Mouse (Mus musculus) neutrophil, adult 59 days (primary cell): ENCODE data around the gene Ywhab. TPM values are rescaled to one million over a fixed set of nuclear protein-coding genes. Genes with fewer than 3 reads are reported as not detected.

Experiments used
- total RNA-seq, 2 experiments: library from RNA; stranded (reverse); gene quantifications; 1 replicate in 1 of 2; 2 replicates in 1 of 2; pipeline ENCODE4 v1.2.4; 2023

Gene Ywhab
- 100 to 1,000 TPM; 147 to 164 TPM for total RNA-seq

GRCm38 (mm10) chr2:163994654-163994976, at the start of gene Ywhab:
Gene Ywhab, plus strand, starts transcription at chr2:163994960.

GRCm38 (mm10) chr2:164025150-164025549, 30.4 kb downstream of the Ywhab start, which contains the start of gene Pabpc1l:
Gene Pabpc1l, plus strand, starts transcription at chr2:164025450.

Other genes starting within 250 kb of the Ywhab start
- 10 to 100 TPM; 10.3 to 13.0 TPM for gene Ada, start 244.7 kb upstream of the Ywhab start, total RNA-seq
- gene Ccn5, start 174.1 kb upstream of the Ywhab start, total RNA-seq, result not detected
- not detected for gene Kcnk15, start 141.3 kb upstream of the Ywhab start, total RNA-seq
- under 1 TPM; 0.27 to 0.31 TPM for gene Rims4, start 76.3 kb upstream of the Ywhab start, total RNA-seq
- 10 to 100 TPM; 12.4 to 13.0 TPM for gene Pabpc1l, start 30.5 kb downstream of the Ywhab start, total RNA-seq
- 100 to 1,000 TPM; 159 to 163 TPM for gene Stk4, start 75.4 kb downstream of the Ywhab start, total RNA-seq
- gene Tomm34, start 76.2 kb downstream of the Ywhab start, total RNA-seq, result 10 to 100 TPM; 40.3 to 49.7 TPM
- gene Kcns1, start 176.2 kb downstream of the Ywhab start, total RNA-seq, result not detected
- gene Wfdc5, start 187.8 kb downstream of the Ywhab start, total RNA-seq, result not detected
- not detected for gene Wfdc12, start 195.6 kb downstream of the Ywhab start, total RNA-seq
- gene Wfdc15a, start 205.2 kb downstream of the Ywhab start, total RNA-seq, result not detected
- gene Wfdc15b, start 226.7 kb downstream of the Ywhab start, total RNA-seq, result not detected
- not detected for gene Svs2, start 243.5 kb downstream of the Ywhab start, total RNA-seq